Mouse (Mus musculus): ENCODE data around the gene Dctn2. TPM values are rescaled to one million over a fixed set of nuclear protein-coding genes. Genes with fewer than 3 reads are reported as not detected.
"Not testable (repeated sequence)": the region's sequence is repeated elsewhere in the genome, so short reads cannot be mapped to it uniquely, and the experiment has no call there.

Gene Dctn2
- total RNA-seq, 2 experiments from 2014 or later = 254 to 259 TPM

GRCm38 (mm10) chr10:127290930-127291880 is 25.0 kb downstream of the Dctn2 start:
- peak; percentile 47 to 53 for DNase-seq (ENCODE audit: extremely low spot score in 1 of 2, low spot score in 2 of 2)
- intact Hi-C loops (cut with DNase I) = loop anchor here (1.0 kb wide), 1 partner anchor 20 kb away; the partner anchor contains the start of gene Mars
- Histone ChIP-seq H3K27ac (peak overlapping the region; percentile 99), H3K4me3 (peak overlapping the region; percentile 64)
- no peak for TF ChIP-seq CTCF (IDR thresholded peaks at IDR 0.05)

- peak overlapping the region; percentile 64 for H3K4me3 ChIP-seq
- intact Hi-C loops (cut with DNase I) = no loop called here
- DNase-seq (ENCODE audit: extremely low spot score in 1 of 2, low spot score in 2 of 2) = no peak
- TF ChIP-seq CTCF (IDR thresholded peaks at IDR 0.05) = no peak
- peak overlapping the region; percentile 4; the same call in 1 of the 2 replicates for H3K27ac ChIP-seq
These were observed 25.9 kb downstream of the Dctn2 start for GRCm38 (mm10) chr10:127291881-127292638.

- no peak for TF ChIP-seq CTCF (IDR thresholded peaks at IDR 0.05)
- no peak for DNase-seq (ENCODE audit: extremely low spot score in 1 of 2, low spot score in 2 of 2)
- Histone ChIP-seq H3K4me3 (0 out of 2 replicates have a peak overlapping the region, but pooled peaks have one; percentile 9), H3K27ac (no peak overlapping the region)
- intact Hi-C loops (cut with DNase I) = no loop called here
These were observed 26.9 kb downstream of the Dctn2 start for GRCm38 (mm10) chr10:127292987-127293538.

GRCm38 (mm10) chr10:127293590-127294113 is 27.5 kb downstream of the Dctn2 start:
- intact Hi-C loops (cut with DNase I) = no loop called here
- Histone ChIP-seq H3K4me3 (no peak overlapping the region), H3K27ac (0 out of 2 replicates have a peak overlapping the region, but pooled peaks have one; percentile 32)
- TF ChIP-seq CTCF (IDR thresholded peaks at IDR 0.05) = no peak
- no peak for DNase-seq (ENCODE audit: extremely low spot score in 1 of 2, low spot score in 2 of 2)

GRCm38 (mm10) chr10:127294895-127295510 is 28.8 kb downstream of the Dctn2 start:
- no peak overlapping the region for H3K4me3 ChIP-seq
- DNase-seq (ENCODE audit: extremely low spot score in 1 of 2, low spot score in 2 of 2) = no peak
- no peak overlapping the region for H3K27ac ChIP-seq
- intact Hi-C loops (cut with DNase I) = no loop called here
- no peak for TF ChIP-seq CTCF (IDR thresholded peaks at IDR 0.05)

GRCm38 (mm10) chr10:127295986-127296794 is 30.0 kb downstream of the Dctn2 start:
- no peak for TF ChIP-seq CTCF (IDR thresholded peaks at IDR 0.05)
- no peak overlapping the region for H3K4me3 ChIP-seq
- H3K27ac ChIP-seq = no peak overlapping the region
- no peak for DNase-seq (ENCODE audit: extremely low spot score in 1 of 2, low spot score in 2 of 2)
- intact Hi-C loops (cut with DNase I) = no loop called here

- no peak for DNase-seq (ENCODE audit: extremely low spot score in 1 of 2, low spot score in 2 of 2)
- Histone ChIP-seq H3K4me3 (no peak overlapping the region), H3K27ac (peak overlapping the region; percentile 40; the same call in 1 of the 2 replicates)
- TF ChIP-seq CTCF (IDR thresholded peaks at IDR 0.05) = no peak
- intact Hi-C loops (cut with DNase I) = no loop called here
These were observed 31.1 kb downstream of the Dctn2 start for GRCm38 (mm10) chr10:127297015-127297871.

GRCm38 (mm10) chr10:127300361-127300760 is 34.2 kb downstream of the Dctn2 start:
- no peak for TF ChIP-seq CTCF (IDR thresholded peaks at IDR 0.05)
- H3K27ac ChIP-seq = no peak overlapping the region
- intact Hi-C loops (cut with DNase I) = no loop called here
- no peak overlapping the region for H3K4me3 ChIP-seq
- DNase-seq (ENCODE audit: extremely low spot score in 1 of 2, low spot score in 2 of 2) = no peak

- intact Hi-C loops (cut with DNase I) = no loop called here
- H3K27ac ChIP-seq = no peak overlapping the region
- no peak for TF ChIP-seq CTCF (IDR thresholded peaks at IDR 0.05)
- no peak overlapping the region for H3K4me3 ChIP-seq
- DNase-seq (ENCODE audit: extremely low spot score in 1 of 2, low spot score in 2 of 2) = no peak
These were observed 37.0 kb downstream of the Dctn2 start for GRCm38 (mm10) chr10:127303136-127303535.

GRCm38 (mm10) chr10:127309167-127309566 is 43.0 kb downstream of the Dctn2 start:
- DNase-seq (ENCODE audit: extremely low spot score in 1 of 2, low spot score in 2 of 2); H3K4me3 ChIP-seq; H3K27ac ChIP-seq; intact Hi-C loops (cut with DNase I): not testable (repeated sequence)

Data from left cerebral cortex, adult 2 months (tissue).